Mouse (Mus musculus) heart, adult 8-10 months (tissue): Measurements from ENCODE around the gene Tmem14a. TPM values are rescaled to one million over a fixed set of nuclear protein-coding genes. Genes with fewer than 3 reads are reported as not detected.
A peak's percentile ranks its signal among the peaks of the same experiment; 100 is the strongest.
"Not testable (repeated sequence)": the region's sequence is repeated elsewhere in the genome, so short reads cannot be mapped to it uniquely, and the experiment has no call there.

ENCODE experiments used
- DNase-seq: peaks from one replicate; pipeline ENCODE4 v3.0.0; 2022; ENCODE audit warnings: low spot score
- total RNA-seq, 4 experiments: library from RNA; stranded (reverse); gene quantifications; 2 replicates each; pipeline ENCODE4 v1.2.4; 2022

Tmem14a gene
- total RNA-seq, 4 experiments from 2014 or later: 2.6 to 5.2 (median 4.2) TPM

- DNase-seq: no peak
Observed at GRCm38 (mm10) chr1:21252566-21253302, 34.4 kb downstream of the Tmem14a start.

DNA sequence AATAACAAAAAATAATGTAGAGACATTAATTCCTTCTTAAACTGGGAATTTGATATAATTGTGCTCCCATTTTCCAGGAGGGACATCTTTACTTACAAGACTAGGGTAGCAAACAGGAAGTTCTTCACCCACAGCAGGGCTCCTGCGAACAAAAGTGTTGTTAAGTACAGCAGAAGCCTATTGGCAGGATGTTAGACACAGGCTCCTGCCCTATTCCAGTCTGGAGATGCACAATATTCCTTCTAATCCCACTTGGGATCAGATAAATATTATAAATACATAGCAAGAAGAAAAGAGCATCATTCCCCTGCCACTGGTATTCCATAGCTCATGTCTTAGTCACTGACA lies 34.9 kb downstream of the Tmem14a start:
- DNase-seq: no peak

GRCm38 (mm10) chr1:21253856-21254255 lies 35.5 kb downstream of the Tmem14a start:
- DNase-seq: no peak

DNA sequence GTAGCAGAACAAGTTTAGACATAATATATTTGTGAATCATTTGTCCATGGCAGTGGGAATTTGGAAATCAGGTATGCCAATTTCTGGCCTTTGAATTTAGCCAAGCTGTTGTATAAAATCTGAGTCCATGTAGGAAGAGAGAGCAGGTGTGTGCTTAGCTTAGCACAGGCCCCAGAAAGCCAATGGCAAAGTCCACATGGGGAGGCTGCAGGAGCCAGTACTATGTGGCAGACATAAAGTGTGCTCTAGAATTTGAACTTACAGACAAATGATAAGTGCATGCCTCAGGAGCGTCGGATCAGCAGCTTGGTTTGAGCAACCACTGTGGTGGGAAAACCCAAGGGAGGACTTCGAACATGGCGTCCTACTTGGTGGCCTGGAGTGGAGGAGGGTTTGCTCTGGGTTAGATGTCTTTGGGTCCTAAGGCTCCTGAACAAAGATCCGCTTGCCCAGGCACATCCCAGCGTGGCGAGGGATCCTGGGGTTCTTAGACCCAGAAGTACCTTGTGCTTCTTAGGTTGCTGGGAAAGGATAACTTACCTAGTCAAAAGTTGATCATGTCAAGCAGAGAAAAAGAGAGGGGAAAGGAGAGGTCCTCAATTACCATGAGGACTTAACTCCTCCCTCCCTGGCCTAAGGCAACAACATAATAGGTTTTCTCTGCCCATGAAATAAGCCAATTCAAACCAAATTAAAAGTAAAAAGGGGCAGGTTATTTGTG lies 37.4 kb downstream of the Tmem14a start:
- DNase-seq: no peak

GRCm38 (mm10) chr1:21256391-21256790 lies 38.0 kb downstream of the Tmem14a start:
- DNase-seq: no peak

- DNase-seq: no peak
Observed at GRCm38 (mm10) chr1:21256871-21257270, 38.5 kb downstream of the Tmem14a start.

- not testable (repeated sequence) for DNase-seq
Observed at GRCm38 (mm10) chr1:21259981-21260380, 41.6 kb downstream of the Tmem14a start.

DNA sequence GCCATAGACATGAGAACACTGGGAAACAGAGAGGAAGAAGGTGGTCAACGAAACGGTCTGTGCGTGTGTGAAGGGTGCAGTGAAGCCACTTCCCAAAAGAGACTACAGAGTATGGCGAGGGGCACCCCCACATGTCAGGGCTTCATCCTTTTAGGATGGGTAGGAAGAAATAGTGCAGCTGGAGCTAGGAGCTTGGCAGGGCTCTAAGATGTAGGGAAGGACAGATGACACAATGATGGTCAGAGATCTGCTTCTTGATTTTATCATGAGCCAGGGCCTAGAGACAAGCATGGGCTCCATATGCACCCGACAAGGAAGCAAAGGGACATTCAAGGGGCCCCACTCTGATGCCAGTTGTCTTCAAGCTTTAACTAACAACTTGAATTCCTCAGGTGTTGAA lies 44.0 kb downstream of the Tmem14a start:
- no peak for DNase-seq

GRCm38 (mm10) chr1:21263986-21264385 lies 45.6 kb downstream of the Tmem14a start:
- no peak for DNase-seq

DNA sequence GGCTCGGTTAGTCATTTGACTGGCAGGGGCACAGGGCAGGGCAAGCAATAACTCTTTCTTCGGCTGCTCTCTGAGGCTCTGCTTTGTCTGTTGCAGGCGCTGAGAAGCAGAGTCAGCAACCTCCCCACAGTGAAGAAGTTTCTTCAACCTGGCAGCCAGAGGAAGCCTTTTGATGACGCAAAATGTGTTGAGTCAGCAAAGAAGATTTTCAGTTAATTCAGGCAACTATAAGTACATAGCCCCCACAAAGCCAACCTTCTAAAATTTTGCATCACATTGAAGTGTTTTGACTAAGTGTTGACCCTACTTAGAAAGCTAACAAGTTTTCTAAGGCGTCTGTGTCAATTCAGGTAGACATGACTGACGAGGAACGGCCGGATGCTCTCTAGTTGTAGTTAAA lies 46.4 kb downstream of the Tmem14a start:
- DNase-seq: no peak

DNA sequence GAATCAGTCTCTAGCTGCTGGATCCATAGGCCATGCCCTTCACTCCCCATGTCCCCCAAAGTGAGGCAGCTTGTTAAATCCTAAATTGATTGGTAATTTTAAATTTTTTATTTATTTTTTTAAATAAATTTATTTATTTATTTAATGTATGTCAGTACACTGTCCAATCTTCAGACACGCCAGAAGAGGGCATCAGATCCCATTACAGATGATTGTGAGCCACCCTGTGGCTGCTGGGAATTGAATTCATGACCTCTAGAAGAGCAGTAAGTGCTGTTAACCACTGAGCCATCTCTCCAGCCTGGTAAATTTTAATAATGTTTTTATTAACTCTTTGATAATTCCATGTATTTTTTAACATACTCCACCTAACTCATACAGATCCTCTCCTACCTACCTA lies 48.4 kb downstream of the Tmem14a start:
- no peak for DNase-seq

DNA sequence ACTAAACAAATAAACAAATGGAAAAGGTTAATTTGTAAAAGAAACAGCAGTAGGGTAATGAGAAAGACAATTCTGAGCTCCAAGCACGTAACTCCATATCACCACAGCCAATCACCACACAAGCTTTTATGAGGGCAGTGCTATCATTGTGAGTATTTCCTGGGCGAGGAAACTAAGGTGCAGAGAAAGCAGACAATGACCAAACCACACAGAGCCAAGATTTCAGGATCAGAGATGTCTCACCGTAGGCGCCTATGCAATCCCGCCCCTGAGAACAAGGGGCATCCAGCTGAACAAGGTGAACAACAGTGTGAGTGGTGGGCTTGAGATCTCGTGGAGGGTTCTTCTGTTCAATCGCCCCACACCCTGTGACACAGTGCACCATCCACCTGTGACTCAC lies 49.1 kb downstream of the Tmem14a start:
- not testable (repeated sequence) for DNase-seq

DNA sequence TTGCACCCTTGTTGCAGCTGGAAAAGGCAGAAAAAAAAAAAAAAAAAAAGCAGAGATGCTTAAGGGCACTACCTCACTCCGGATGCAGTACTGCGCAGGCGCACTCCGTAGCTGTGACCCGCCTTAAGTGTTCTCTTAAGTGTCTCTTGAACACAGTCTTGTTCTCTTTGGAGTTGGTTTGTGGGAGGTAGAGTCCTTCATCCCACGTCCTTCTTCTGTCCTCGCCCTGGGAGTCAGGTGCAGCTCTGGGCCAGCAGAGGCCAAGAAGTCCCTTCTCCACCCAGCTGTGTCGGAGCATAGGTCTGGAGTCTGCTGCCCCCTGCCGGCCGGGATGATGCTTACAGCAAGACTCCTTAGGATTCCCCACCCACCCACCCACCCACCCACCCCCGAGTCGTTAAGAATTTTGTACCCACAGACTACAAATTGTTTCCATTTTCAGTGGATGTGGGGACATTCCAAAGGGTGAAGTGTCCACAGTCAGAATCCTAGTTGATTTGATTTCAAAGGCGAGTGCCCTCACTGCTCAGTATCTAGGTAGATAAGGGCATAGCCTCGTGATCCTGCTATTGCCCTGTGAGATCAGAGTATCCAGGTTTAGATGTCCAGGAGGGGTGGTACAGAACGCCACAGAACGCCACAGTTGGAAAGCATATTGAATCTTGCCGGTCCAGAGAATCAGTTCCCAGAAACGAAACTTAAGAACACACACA lies 53.1 kb downstream of the Tmem14a start:
- DNase-seq: peak; percentile 66

DNA sequence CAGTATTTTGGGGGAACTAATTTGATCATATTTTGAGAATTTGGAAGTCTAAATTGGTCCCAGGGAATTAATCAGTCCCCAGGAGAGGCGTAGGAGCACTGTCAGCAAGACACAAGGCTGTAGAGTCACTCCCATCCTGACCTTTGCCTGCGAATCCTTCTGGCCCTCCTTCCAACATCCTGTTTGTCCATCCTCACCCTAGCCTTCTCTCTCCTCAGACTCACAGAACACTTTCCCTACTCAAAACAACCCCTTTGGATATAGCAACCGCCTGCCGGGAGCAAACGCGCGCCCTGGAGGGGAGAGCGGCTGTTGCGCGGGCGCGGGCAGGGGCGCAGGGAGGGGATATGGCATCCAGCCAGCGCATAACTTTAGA lies 53.7 kb downstream of the Tmem14a start:
- peak; percentile 6 for DNase-seq

- DNase-seq: no peak
Observed at GRCm38 (mm10) chr1:21273091-21273490, 54.7 kb downstream of the Tmem14a start.

DNA sequence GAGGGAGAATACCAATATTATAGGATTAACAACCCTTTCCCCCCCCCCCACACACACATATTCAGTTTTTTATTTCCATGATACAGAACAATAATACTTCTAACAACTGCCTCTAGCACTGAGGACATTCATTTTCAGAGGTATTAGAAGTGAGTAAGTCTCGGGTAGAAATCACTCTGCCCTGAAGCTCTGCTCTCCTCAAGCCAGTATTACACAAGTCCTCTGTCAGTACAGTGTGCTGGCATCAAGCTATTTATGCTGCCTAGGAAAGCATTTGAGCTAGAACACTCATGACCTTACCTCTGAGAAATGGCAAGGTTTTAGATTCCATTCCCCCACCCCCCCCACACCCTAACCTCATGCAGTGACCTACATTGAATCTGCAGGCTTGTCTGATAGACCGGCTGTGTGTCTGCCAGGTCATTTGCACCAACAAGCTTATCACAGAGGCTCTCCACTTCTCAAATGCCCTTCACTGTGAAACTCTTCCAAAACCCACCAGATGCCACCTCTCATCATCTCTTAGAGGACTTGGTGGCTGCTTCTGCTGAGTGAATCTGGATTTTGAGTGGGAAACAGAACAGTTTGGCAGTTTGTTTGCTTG lies 56.2 kb downstream of the Tmem14a start:
- DNase-seq: no peak

DNA sequence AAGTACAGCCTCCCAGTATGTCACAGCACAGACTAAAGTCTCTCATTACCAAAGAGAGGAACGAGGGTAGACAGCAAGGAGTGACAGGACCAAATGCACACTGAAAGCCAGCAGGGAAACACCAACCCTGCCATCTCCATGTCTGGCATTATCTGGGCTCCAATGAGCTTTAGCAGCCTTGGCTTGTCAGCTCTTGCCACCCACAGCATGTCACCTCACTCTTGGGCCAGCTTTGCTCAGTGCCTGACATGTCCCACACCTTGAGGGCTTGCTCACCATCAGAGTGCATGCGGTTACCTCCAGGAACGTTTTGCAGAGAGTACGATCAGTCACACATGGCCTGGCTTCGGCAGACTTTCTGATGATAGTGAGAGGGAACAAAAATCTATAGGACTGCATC lies 57.0 kb downstream of the Tmem14a start:
- DNase-seq: not testable (repeated sequence)

GRCm38 (mm10) chr1:21276158-21276557 lies 57.8 kb downstream of the Tmem14a start:
- DNase-seq: not testable (repeated sequence)
